Mouse (Mus musculus) bone marrow, adult 2 months (tissue): ENCODE measurements around the gene Cdh20. TPM values are rescaled to one million over a fixed set of nuclear protein-coding genes. Genes with fewer than 3 reads are reported as not detected.

Experiments used
- H3K27ac ChIP-seq: fragments of 200-500 bp; 2 replicates; pipeline ENCODE4 v1.5.1; 2012; ENCODE audit warnings: low read depth, mild to moderate bottlenecking, control low read depth, inconsistent platforms, low read length; ENCODE audit not compliant: control insufficient read depth, poor library complexity, insufficient read depth
- H3K4me1 ChIP-seq: fragments of 200-500 bp; 2 replicates; pipeline ENCODE4 v1.6.1; 2011; ENCODE audit warnings: low read length; ENCODE audit not compliant: control insufficient read depth, insufficient read depth
- H3K4me3 ChIP-seq: fragments of 200-500 bp; replicated peaks from 2 replicates; pipeline ENCODE3; 2011; ENCODE audit warnings: mild to moderate bottlenecking, low read depth, low read length, control low read depth; ENCODE audit not compliant: control insufficient read depth
- CTCF ChIP-seq: fragments of 200-500 bp; IDR thresholded peaks from 2 replicates; pipeline ENCODE4 v1.5.1; 2011; ENCODE audit warnings: low read length, control low read depth; ENCODE audit not compliant: control insufficient read depth, insufficient read depth
- POLR2A ChIP-seq: fragments of 200-500 bp; IDR thresholded peaks from 2 replicates; pipeline ENCODE4 v1.6.1; 2011; ENCODE audit warnings: low read depth, mild to moderate bottlenecking, control low read depth, low read length, borderline replicate concordance; ENCODE audit not compliant: control insufficient read depth
- WGBS: fragments of 180-500 bp; shearing (Covaris S2); methylation state at CpG from one replicate; pipeline ENCODE4 v1.1.7; 2018; 5-methylcytosine and 5-hydroxymethylcytosine counted together
- polyA plus RNA-seq: library from polyadenylated mRNA; stranded (reverse); fragments of >200 nt; gene quantifications from 2 replicates; pipeline ENCODE4 v1.2.4, GENCODE M21; 2011; ENCODE audit warnings: low replicate concordance; ENCODE audit not compliant: missing spikeins, insufficient read depth, insufficient read length

Cdh20 gene
- polyA plus RNA-seq = not detected in 2 replicates

DNA sequence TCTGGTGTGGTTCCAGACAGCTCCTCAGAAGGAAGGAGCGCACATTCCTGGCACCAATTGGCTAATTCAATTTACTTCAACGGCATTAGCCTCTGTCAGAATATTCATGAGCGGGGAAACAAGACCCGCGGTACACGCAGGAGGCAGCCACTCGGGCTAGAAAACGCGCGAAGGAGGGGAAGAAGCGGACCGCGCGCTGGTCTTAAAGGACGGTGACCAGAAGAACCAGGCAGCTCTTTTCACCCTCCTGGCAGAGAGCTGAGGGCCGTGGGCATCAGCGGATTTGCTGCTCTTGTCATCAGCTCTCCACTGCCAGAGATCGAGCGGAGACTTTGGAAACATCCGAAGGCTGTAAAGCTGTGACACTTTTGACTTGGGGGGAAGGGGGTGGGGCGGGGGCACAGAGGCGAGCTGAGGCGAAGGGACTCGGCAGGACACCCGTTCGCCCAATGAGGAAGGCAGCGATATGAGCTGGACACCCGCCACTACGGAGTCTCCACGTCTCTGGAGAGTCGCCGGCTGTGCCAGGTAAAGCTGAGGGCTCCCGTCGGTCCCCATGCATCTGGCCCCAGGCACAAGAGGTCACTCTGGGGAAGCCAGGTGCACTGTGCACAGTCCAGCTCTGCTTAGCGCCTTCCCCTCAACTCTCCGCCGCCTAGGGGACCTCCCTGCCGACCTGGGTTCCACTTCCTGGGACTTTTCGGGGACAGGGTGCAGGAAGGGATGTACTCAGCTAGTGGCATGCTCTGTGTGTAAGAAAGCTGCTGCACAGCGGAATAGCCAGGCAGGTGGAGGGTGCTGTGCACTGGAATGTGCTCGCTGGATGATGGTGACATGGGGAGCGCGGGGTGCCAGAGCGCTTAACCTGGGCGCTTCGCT is at the start of gene Cdh20:
Gene Cdh20, plus strand, starts transcription at position 159 of the 879 bp plus-strand sequence.
- TF ChIP-seq CTCF (no peak), POLR2A (no peak)
- H3K27ac ChIP-seq = no peak within 1 kb of the TSS; the same call in 1 of the 2 replicates
- H3K4me3 ChIP-seq = no peak within 1 kb of the TSS
- WGBS = 6% methylated on average over 46 of the region's 46 CpGs
- no peaks in the 10 kb centered on the region for H3K4me1 ChIP-seq

GRCm38 (mm10) chr1:104746816-104747215 is 21.5 kb upstream of the Cdh20 start:
- Histone ChIP-seq H3K4me3 (no peak overlapping the region), H3K27ac (no peak overlapping the region), H3K4me1 (no peaks in the 10 kb centered on the region)
- WGBS = 41% methylated on average over 1 of the region's 1 CpGs
- TF ChIP-seq CTCF (no peak), POLR2A (no peak)

DNA sequence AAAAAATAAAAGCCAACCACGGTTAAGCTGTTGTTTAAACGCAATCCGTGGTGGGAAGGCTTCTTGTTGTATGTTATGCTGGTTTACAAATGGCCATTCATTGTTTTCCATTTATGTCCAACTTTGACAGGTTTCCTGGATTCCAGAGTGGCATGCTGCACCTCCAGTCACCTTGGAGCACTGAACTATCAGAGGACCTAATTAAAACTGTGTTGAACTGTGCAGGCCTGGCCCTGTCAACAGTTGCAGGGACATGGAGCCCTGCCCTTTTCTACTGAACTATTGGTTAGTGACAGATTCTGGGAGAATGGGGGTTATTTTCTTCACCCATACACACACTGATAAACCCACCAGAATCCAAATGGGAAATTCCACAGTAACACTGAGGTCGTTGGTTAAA is 20.9 kb upstream of the Cdh20 start:
- Histone ChIP-seq H3K27ac (no peak overlapping the region), H3K4me1 (no peaks in the 10 kb centered on the region), H3K4me3 (no peak overlapping the region)
- WGBS = 62% methylated on average over 4 of the region's 4 CpGs
- TF ChIP-seq POLR2A = no peak

DNA sequence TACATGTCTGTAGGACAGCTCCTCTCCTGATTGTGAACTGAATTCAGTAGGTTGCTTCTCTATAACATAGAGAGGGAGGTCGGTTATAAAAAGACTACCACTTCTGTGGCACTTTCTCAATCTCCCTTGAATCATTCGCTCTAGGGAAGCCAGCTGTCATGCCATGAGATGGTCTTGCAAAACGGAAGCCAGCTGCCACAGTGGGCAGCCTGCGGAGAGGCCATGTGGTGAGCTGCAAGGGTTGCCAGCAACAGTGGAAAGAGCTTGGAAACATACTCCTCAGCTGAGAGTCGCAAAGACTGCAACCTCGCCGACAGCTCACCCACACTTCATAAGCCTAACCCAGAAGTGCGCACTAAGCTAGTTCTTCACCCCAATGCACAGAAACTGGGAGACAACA is 13.8 kb upstream of the Cdh20 start:
- Histone ChIP-seq H3K4me1 (no peaks in the 10 kb centered on the region), H3K4me3 (no peak overlapping the region), H3K27ac (no peak overlapping the region)
- 66% methylated on average over 8 of the region's 8 CpGs for WGBS
- no peak for TF ChIP-seq CTCF
- TF ChIP-seq POLR2A = no peak

GRCm38 (mm10) chr1:104755896-104756295 is 12.4 kb upstream of the Cdh20 start:
- H3K27ac ChIP-seq = no peak overlapping the region
- 17% methylated on average over 4 of the region's 4 CpGs for WGBS
- no peak overlapping the region for H3K4me3 ChIP-seq
- no peaks in the 10 kb centered on the region for H3K4me1 ChIP-seq
- no peak for TF ChIP-seq CTCF
- TF ChIP-seq POLR2A = no peak

GRCm38 (mm10) chr1:104769250-104769607 is 900 bp downstream of the Cdh20 start:
- no peak overlapping the region for H3K4me3 ChIP-seq
- WGBS = 4% methylated on average over 12 of the region's 12 CpGs
- H3K4me1 ChIP-seq = no peaks in the 10 kb centered on the region
- H3K27ac ChIP-seq = no peak overlapping the region; the same call in 1 of the 2 replicates
- TF ChIP-seq CTCF (no peak), POLR2A (no peak)

DNA sequence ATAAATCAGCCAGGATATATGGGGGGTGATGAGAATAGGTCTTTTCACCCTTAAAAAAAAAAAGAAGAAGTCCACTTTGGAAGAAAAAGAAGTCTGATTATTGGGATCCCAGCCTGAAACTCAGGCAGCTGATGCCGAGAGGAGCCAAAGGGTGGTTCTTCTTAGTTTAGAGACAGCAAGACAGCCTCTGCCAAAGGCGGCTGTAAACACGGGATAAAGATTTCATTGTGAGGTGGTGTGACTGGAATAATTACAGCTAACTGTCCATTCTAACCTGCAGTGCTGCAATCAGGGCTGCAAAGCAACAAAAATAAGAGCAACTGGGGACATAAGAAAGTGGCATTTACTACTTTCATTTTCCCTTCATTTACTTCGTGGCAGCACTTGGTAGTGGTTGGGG is 3.6 kb downstream of the Cdh20 start:
- no peak for TF ChIP-seq CTCF
- TF ChIP-seq POLR2A = no peak
- H3K4me1 ChIP-seq = no peaks in the 10 kb centered on the region
- WGBS = 59% methylated on average over 4 of the region's 4 CpGs
- H3K27ac ChIP-seq = no peak overlapping the region
- H3K4me3 ChIP-seq = no peak overlapping the region

DNA sequence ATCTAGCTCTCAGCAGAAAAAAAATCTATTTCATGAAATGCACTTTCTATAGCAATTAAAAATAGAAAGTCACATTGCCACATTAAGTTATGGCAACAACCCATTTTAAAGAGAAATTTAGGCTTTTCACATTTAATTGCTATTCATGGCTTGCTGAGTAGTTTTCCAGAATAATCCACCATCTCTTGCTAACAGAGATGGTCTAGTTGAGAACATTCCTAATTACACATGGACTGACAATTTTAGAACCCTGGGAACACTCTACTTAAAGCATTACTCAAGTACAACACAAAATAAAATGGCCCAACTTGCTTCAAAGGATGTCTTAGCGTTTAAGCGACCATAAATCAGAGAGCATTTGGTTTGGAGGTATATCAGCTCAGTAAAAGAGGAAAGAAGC is 4.9 kb downstream of the Cdh20 start:
- no peak for TF ChIP-seq CTCF
- no peak for TF ChIP-seq POLR2A
- Histone ChIP-seq H3K4me1 (no peaks in the 10 kb centered on the region), H3K27ac (no peak overlapping the region), H3K4me3 (no peak overlapping the region)
- 76% methylated on average over 2 of the region's 2 CpGs for WGBS

GRCm38 (mm10) chr1:104793488-104793887 is 25.2 kb downstream of the Cdh20 start:
- 70% methylated on average over 3 of the region's 3 CpGs for WGBS
- Histone ChIP-seq H3K4me1 (no peaks in the 10 kb centered on the region), H3K4me3 (no peak overlapping the region), H3K27ac (no peak overlapping the region)
- TF ChIP-seq POLR2A = no peak
- TF ChIP-seq CTCF = no peak
